8 mouse cellular contexts compared by ENCODE assay signal in the genomic region with DNA sequence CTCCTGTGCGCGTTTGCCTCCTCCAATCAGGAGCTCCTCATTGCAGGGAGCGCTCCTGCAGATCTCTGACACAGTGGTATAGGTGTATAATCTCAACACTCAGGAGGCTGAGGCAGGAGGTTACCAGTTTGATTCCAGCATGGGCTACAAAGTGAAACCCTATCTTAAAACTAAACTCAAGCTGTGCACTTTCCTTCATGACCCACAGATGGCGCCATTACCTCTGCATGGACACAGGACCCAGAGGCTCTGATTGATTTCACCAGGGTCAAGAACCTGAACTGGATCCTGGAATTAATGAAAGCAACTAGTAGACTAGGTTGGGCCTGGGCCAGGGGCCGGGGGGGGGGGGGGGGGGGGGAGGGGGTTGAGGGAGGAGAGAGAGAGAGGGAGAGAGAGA. TPM values are rescaled to one million over a fixed set of nuclear protein-coding genes. Genes with fewer than 3 reads are reported as not detected.
A peak's percentile ranks its signal among the peaks of the same experiment; 100 is the strongest.
DNase-seq lines count a peak whose midpoint lies in the region; ATAC-seq and TF ChIP-seq lines count a peak whose summit lies in the region.

No protein-coding gene starts in this region.

- ATAC-seq in forebrain, embryonic 11.5 days (replicated peaks; ENCODE audit: low FRiP score) = no peak; the same call in 1 of the 2 replicates
- no peak for ATAC-seq in forebrain, embryonic 13.5 days
- no peak for ATAC-seq in midbrain, embryonic 14.5 days (ENCODE audit: low FRiP score, low TSS enrichment)
- no peak for ATAC-seq in midbrain, embryonic 16.5 days
- no peak for ATAC-seq in frontal cortex, adult (ENCODE audit: low TSS enrichment)

- peak; percentile 68 for DNase-seq in forebrain, embryonic 11.5 days (ENCODE audit: low spot score)
- DNase-seq in midbrain, embryonic 14.5 days = peak; percentile 78
- peak; percentile 62 for DNase-seq in brain, embryonic 14.5 days (ENCODE audit: low read depth)
- DNase-seq in kidney, postnatal 10 days = peak; percentile 69
- DNase-seq in naive thymus-derived CD4-positive, alpha-beta T cell, adult 2 months (ENCODE audit: low read depth) = peak; percentile 57

- H3K9me3 ChIP-seq in forebrain, embryonic 11.5 days (ENCODE audit: control insufficient read depth, low read length) = no peaks in the 10 kb centered on the region
- H3K9me3 ChIP-seq in forebrain, embryonic 13.5 days (replicated peaks) = no peaks in the 10 kb centered on the region
- H3K9me3 ChIP-seq in midbrain, embryonic 14.5 days (ENCODE audit: control insufficient read depth, low read length) = no peaks in the 10 kb centered on the region
- no peaks in the 10 kb centered on the region for H3K9me3 ChIP-seq in midbrain, embryonic 16.5 days (replicated peaks; ENCODE audit: control insufficient read depth, low read length, poor library complexity, severe bottlenecking)

- WGBS in forebrain, embryonic 11.5 days = 20% methylated on average over 4 of the region's 5 CpGs
- 22% methylated on average over 4 of the region's 5 CpGs for WGBS in forebrain, embryonic 13.5 days
- 18% methylated on average over 4 of the region's 5 CpGs for WGBS in midbrain, embryonic 14.5 days
- WGBS in midbrain, embryonic 16.5 days = 23% methylated on average over 4 of the region's 5 CpGs

- TF ChIP-seq POLR2A in brain, embryonic 14.5 days (IDR thresholded peaks at IDR 0.05; ENCODE audit: borderline replicate concordance, extremely low read depth, insufficient read depth, insufficient read length, poor library complexity, severe bottlenecking) = no peak

- H3K27ac ChIP-seq in forebrain, embryonic 11.5 days (ENCODE audit: low read depth, low read length) = no peak overlapping the region
- H3K27ac ChIP-seq in forebrain, embryonic 13.5 days = no peak overlapping the region
- H3K27ac ChIP-seq in midbrain, embryonic 14.5 days (replicated peaks; ENCODE audit: low read depth, low read length) = no peak overlapping the region
- H3K27ac ChIP-seq in midbrain, embryonic 16.5 days (ENCODE audit: low read length) = no peak overlapping the region

- no peak overlapping the region for H3K4me2 ChIP-seq in forebrain, embryonic 11.5 days (ENCODE audit: low read depth, low read length, severe bottlenecking)
- H3K4me2 ChIP-seq in forebrain, embryonic 13.5 days = no peak overlapping the region
- no peak overlapping the region for H3K4me2 ChIP-seq in midbrain, embryonic 14.5 days (ENCODE audit: low read length)
- H3K4me2 ChIP-seq in midbrain, embryonic 16.5 days (ENCODE audit: low read length) = no peak overlapping the region

- peak; percentile 80 for TF ChIP-seq CTCF in brain, embryonic 14.5 days (IDR thresholded peaks at IDR 0.05; ENCODE audit: borderline replicate concordance, extremely low read depth, insufficient read depth, insufficient read length)

- H3K36me3 ChIP-seq in forebrain, embryonic 11.5 days (ENCODE audit: control insufficient read depth, insufficient read depth, low read length) = no peaks in the 10 kb centered on the region
- H3K36me3 ChIP-seq in forebrain, embryonic 13.5 days (ENCODE audit: poor library complexity, severe bottlenecking) = no peaks in the 10 kb centered on the region
- H3K36me3 ChIP-seq in midbrain, embryonic 14.5 days (ENCODE audit: control insufficient read depth, insufficient read depth, low read length) = no peaks in the 10 kb centered on the region
- no peaks in the 10 kb centered on the region for H3K36me3 ChIP-seq in midbrain, embryonic 16.5 days (ENCODE audit: control insufficient read depth, insufficient read depth, low read length)

- H3K9ac ChIP-seq in forebrain, embryonic 11.5 days (ENCODE audit: low read length) = no peak overlapping the region
- H3K9ac ChIP-seq in forebrain, embryonic 13.5 days = no peak overlapping the region
- H3K9ac ChIP-seq in midbrain, embryonic 14.5 days (replicated peaks; ENCODE audit: low read length) = no peak overlapping the region
- no peak overlapping the region for H3K9ac ChIP-seq in midbrain, embryonic 16.5 days (ENCODE audit: low read depth, low read length)

- no peaks in the 10 kb centered on the region for H3K4me1 ChIP-seq in forebrain, embryonic 11.5 days (replicated peaks; ENCODE audit: control insufficient read depth, insufficient read depth, low read length)
- 0 out of 2 replicates have a peak, but pooled peaks cover 3% of the 10 kb centered on the region for H3K4me1 ChIP-seq in forebrain, embryonic 13.5 days
- H3K4me1 ChIP-seq in midbrain, embryonic 14.5 days (ENCODE audit: control insufficient read depth, insufficient read depth, low read length) = no peaks in the 10 kb centered on the region
- H3K4me1 ChIP-seq in midbrain, embryonic 16.5 days (ENCODE audit: control insufficient read depth, insufficient read depth, low read length) = no peaks in the 10 kb centered on the region

- H3K27me3 ChIP-seq in forebrain, embryonic 11.5 days (ENCODE audit: control insufficient read depth, insufficient read depth, low read length) = peaks cover 40% of the 10 kb centered on the region
- H3K27me3 ChIP-seq in forebrain, embryonic 13.5 days = peaks cover 81% of the 10 kb centered on the region
- H3K27me3 ChIP-seq in midbrain, embryonic 14.5 days (ENCODE audit: control insufficient read depth, insufficient read depth, low read length) = peaks cover 52% of the 10 kb centered on the region
- peaks cover 54% of the 10 kb centered on the region for H3K27me3 ChIP-seq in midbrain, embryonic 16.5 days (ENCODE audit: control insufficient read depth, insufficient read depth, low read depth, low read length)

- H3K4me3 ChIP-seq in forebrain, embryonic 11.5 days (ENCODE audit: low read depth, low read length) = no peak overlapping the region
- H3K4me3 ChIP-seq in forebrain, embryonic 13.5 days = no peak overlapping the region
- H3K4me3 ChIP-seq in midbrain, embryonic 14.5 days (replicated peaks; ENCODE audit: low read depth, low read length) = no peak overlapping the region
- H3K4me3 ChIP-seq in midbrain, embryonic 16.5 days (ENCODE audit: low read depth, low read length) = no peak overlapping the region

RNA-seq across cellular contexts. Expression of a gene that starts 12.6 kb away (rescaled TPM):
- polyA plus RNA-seq in forebrain, embryonic 11.5 days (2014; fragmentation: Nextera tagmentation; extraction: Ambion mirVana) = not detected in 2 replicates
- not detected in 2 replicates for polyA plus RNA-seq in forebrain, embryonic 13.5 days (2015; fragmentation: Nextera tagmentation; extraction: Ambion mirVana)
- not detected in 2 replicates for polyA plus RNA-seq in midbrain, embryonic 14.5 days (2014; fragmentation: Nextera tagmentation; extraction: Ambion mirVana)
- not detected in 2 replicates for polyA plus RNA-seq in midbrain, embryonic 16.5 days (2015; fragmentation: Nextera tagmentation; extraction: Ambion mirVana)
- polyA plus RNA-seq in brain, embryonic 14.5 days (2012; rRNA removed) = 0.04 TPM in 1 of 2 replicates, not detected in the other

RNA-seq across cellular contexts. Expression of a gene that starts 20.8 kb away (rescaled TPM):
- 0.21 and 0.60 TPM in 2 replicates for polyA plus RNA-seq in forebrain, embryonic 11.5 days (2014; fragmentation: Nextera tagmentation; extraction: Ambion mirVana)
- polyA plus RNA-seq in forebrain, embryonic 13.5 days (2015; fragmentation: Nextera tagmentation; extraction: Ambion mirVana) = 0.19 TPM in 1 of 2 replicates, not detected in the other
- 0.22 TPM in 1 of 2 replicates, not detected in the other for polyA plus RNA-seq in midbrain, embryonic 14.5 days (2014; fragmentation: Nextera tagmentation; extraction: Ambion mirVana)
- polyA plus RNA-seq in midbrain, embryonic 16.5 days (2015; fragmentation: Nextera tagmentation; extraction: Ambion mirVana) = 0.16 TPM in 1 of 2 replicates, not detected in the other
- 0.07 and 0.10 TPM in 2 replicates for polyA plus RNA-seq in brain, embryonic 14.5 days (2012; rRNA removed)

RNA-seq across cellular contexts. Expression of a gene that starts 34.3 kb away (rescaled TPM):
- not detected in 2 replicates for polyA plus RNA-seq in forebrain, embryonic 11.5 days (2014; fragmentation: Nextera tagmentation; extraction: Ambion mirVana)
- not detected in 2 replicates for polyA plus RNA-seq in forebrain, embryonic 13.5 days (2015; fragmentation: Nextera tagmentation; extraction: Ambion mirVana)
- 0.25 TPM in 1 of 2 replicates, not detected in the other for polyA plus RNA-seq in midbrain, embryonic 14.5 days (2014; fragmentation: Nextera tagmentation; extraction: Ambion mirVana)
- not detected in 2 replicates for polyA plus RNA-seq in midbrain, embryonic 16.5 days (2015; fragmentation: Nextera tagmentation; extraction: Ambion mirVana)
- not detected in 2 replicates for polyA plus RNA-seq in brain, embryonic 14.5 days (2012; rRNA removed)

RNA-seq across cellular contexts. Expression of a gene that starts 52.5 kb away (rescaled TPM):
- not detected in 2 replicates for polyA plus RNA-seq in forebrain, embryonic 11.5 days (2014; fragmentation: Nextera tagmentation; extraction: Ambion mirVana)
- polyA plus RNA-seq in forebrain, embryonic 13.5 days (2015; fragmentation: Nextera tagmentation; extraction: Ambion mirVana) = 0.19 TPM in 1 of 2 replicates, not detected in the other
- polyA plus RNA-seq in midbrain, embryonic 14.5 days (2014; fragmentation: Nextera tagmentation; extraction: Ambion mirVana) = 0.18 TPM in 1 of 2 replicates, not detected in the other
- polyA plus RNA-seq in midbrain, embryonic 16.5 days (2015; fragmentation: Nextera tagmentation; extraction: Ambion mirVana) = not detected in 2 replicates
- polyA plus RNA-seq in brain, embryonic 14.5 days (2012; rRNA removed) = 0.08 and 0.26 TPM in 2 replicates
